Mouse (Mus musculus) lung, postnatal 0 days (tissue): ENCODE measurements at regions not wholly inside any gene's neighbourhood (a gene's known extent, or its start where the extent isn't known, plus 50 kb on each side); places are given as distances from the start of the nearest gene placed in this dataset.

ENCODE experiments used
- CTCF ChIP-seq: IDR thresholded peaks from 2 replicates; pipeline ENCODE4 v1.5.1; 2016; ENCODE audit warnings: antibody characterized with exemption, mild to moderate bottlenecking
- EP300 ChIP-seq: IDR thresholded peaks from 2 replicates; pipeline ENCODE4 v1.6.1; 2016; ENCODE audit warnings: antibody characterized with exemption, mild to moderate bottlenecking, control low read depth

DNA sequence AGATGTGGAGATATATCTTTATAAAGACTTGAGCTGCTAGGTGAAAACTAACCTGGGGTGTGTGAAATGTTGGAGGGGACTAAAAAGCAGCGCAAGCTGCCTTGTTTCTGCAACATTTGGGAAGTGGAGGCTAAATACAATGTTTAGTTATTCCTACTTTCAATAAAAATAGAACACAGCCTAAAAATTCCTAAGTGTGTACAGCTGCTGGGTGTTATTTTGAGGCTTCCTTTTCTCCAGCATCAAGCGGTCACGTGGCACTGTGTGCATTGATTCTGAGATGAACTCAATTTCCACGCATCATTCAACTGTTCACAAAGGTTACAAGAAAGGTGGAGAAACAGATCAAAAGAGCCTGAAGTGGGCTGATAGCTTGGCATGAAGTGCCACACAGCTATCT lies 896.4 kb downstream of the Adgrl2 start:
- no peak for TF ChIP-seq CTCF
- TF ChIP-seq EP300, result no peak
